Mouse (Mus musculus) urinary bladder, postnatal 25 days (tissue): ENCODE data around the gene Lck.

Experiments
- DNase-seq: peaks from one replicate; pipeline ENCODE4 v3.0.0; 2022; ENCODE audit warnings: low spot score

Lck gene

GRCm38 (mm10) chr4:129573430-129573829 lies at the start of gene Lck:
Lck (minus strand) TSS chr4:129573641.
- DNase-seq, result no peak

- no peak for DNase-seq
Observed at GRCm38 (mm10) chr4:129622803-129623535, 49.5 kb upstream of the Lck start.

- no peak for DNase-seq
Observed at GRCm38 (mm10) chr4:129622120-129622802, 48.8 kb upstream of the Lck start.

GRCm38 (mm10) chr4:129621283-129621841 lies 47.9 kb upstream of the Lck start:
- no peak for DNase-seq

- DNase-seq, result no peak
Observed at GRCm38 (mm10) chr4:129620419-129621282, 47.2 kb upstream of the Lck start.

GRCm38 (mm10) chr4:129618786-129619691 lies 45.6 kb upstream of the Lck start, which contains the start of gene Iqcc:
Iqcc (minus strand) TSS chr4:129619099.
- DNase-seq, result peak; percentile 92

- DNase-seq, result no peak
Observed at GRCm38 (mm10) chr4:129618031-129618430, 44.6 kb upstream of the Lck start.

- DNase-seq, result no peak
Observed at GRCm38 (mm10) chr4:129617121-129617641, 43.7 kb upstream of the Lck start.

GRCm38 (mm10) chr4:129616631-129617030 lies 43.2 kb upstream of the Lck start:
- no peak for DNase-seq

GRCm38 (mm10) chr4:129615801-129616290 lies 42.4 kb upstream of the Lck start:
- no peak for DNase-seq

- DNase-seq, result no peak
Observed at GRCm38 (mm10) chr4:129614093-129614492, 40.7 kb upstream of the Lck start, which contains the start of gene Dcdc2b. Dcdc2b (minus strand) TSS chr4:129614257.

GRCm38 (mm10) chr4:129610472-129610871 lies 37.0 kb upstream of the Lck start:
- DNase-seq, result no peak

GRCm38 (mm10) chr4:129610026-129610425 lies 36.6 kb upstream of the Lck start:
- no peak for DNase-seq

GRCm38 (mm10) chr4:129609139-129609631 lies 35.7 kb upstream of the Lck start:
- DNase-seq, result no peak

GRCm38 (mm10) chr4:129608426-129609025 lies 35.1 kb upstream of the Lck start:
- peak; percentile 76 for DNase-seq

- DNase-seq, result peak; percentile 72
Observed at GRCm38 (mm10) chr4:129600233-129601158, 27.1 kb upstream of the Lck start, which contains the start of the genes Eif3i and Tmem234. Eif3i (minus strand) TSS chr4:129600648. Tmem234 (plus strand) TSS chr4:129600668.

GRCm38 (mm10) chr4:129588865-129589264 lies 15.4 kb upstream of the Lck start:
- DNase-seq, result no peak

GRCm38 (mm10) chr4:129586943-129587342 lies 13.5 kb upstream of the Lck start:
- DNase-seq, result no peak

GRCm38 (mm10) chr4:129585773-129586172 lies 12.3 kb upstream of the Lck start:
- no peak for DNase-seq
